Comparison of ENCODE assay signal across 15 mouse cellular contexts in genomic region chr11:69635471-69635870, GRCm38 (mm10). TPM values are rescaled to one million over a fixed set of nuclear protein-coding genes. Genes with fewer than 3 reads are reported as not detected.
DNase-seq lines count a peak whose midpoint lies in the region; ATAC-seq and TF ChIP-seq lines count a peak whose summit lies in the region.
"Had no signal": no experiment of that assay in that cellular context is flagged by ENCODE, and none has a peak within 500 bp of the region (broad histone marks: within the 10 kb centered on the region; RNA-seq: fewer than 3 reads in every experiment).

No protein-coding gene starts in this region.

- H3K4me2 ChIP-seq in forebrain, embryonic 16.5 days (ENCODE audit: low read length) = no peak overlapping the region
- peak overlapping the region; percentile 69 for H3K4me2 ChIP-seq in lung, embryonic 15.5 days
- H3K4me2 ChIP-seq in lung, postnatal 0 days (replicated peaks; ENCODE audit: low read depth, low read length) = no peak overlapping the region
- peak overlapping the region; percentile 78 for H3K4me2 ChIP-seq in hindbrain, embryonic 12.5 days (replicated peaks)
- peak overlapping the region; percentile 95 for H3K4me2 ChIP-seq in myocyte (ENCODE audit: low read depth)

- TF ChIP-seq CTCF in lung, postnatal 0 days (IDR thresholded peaks at IDR 0.05) = no peak

- no peaks in the 10 kb centered on the region for H3K27me3 ChIP-seq in forebrain, embryonic 10.5 days (ENCODE audit: poor library complexity, severe bottlenecking)
- H3K27me3 ChIP-seq in forebrain, embryonic 16.5 days (replicated peaks; ENCODE audit: control insufficient read depth, insufficient read depth, low read length) = no peaks in the 10 kb centered on the region
- no peaks in the 10 kb centered on the region for H3K27me3 ChIP-seq in lung, embryonic 15.5 days
- no peaks in the 10 kb centered on the region for H3K27me3 ChIP-seq in lung, postnatal 0 days (replicated peaks; ENCODE audit: insufficient read depth, low read length)
- no peaks in the 10 kb centered on the region for H3K27me3 ChIP-seq in hindbrain, embryonic 12.5 days
- no peaks in the 10 kb centered on the region for H3K27me3 ChIP-seq in myocyte (ENCODE audit: control insufficient read depth, insufficient read depth, insufficient read length)

- no peak for TF ChIP-seq POLR2A in myocyte (IDR thresholded peaks at IDR 0.05; ENCODE audit: insufficient read length, low read depth)

- H3K9me3 ChIP-seq in forebrain, embryonic 10.5 days = no peaks in the 10 kb centered on the region
- H3K9me3 ChIP-seq in forebrain, embryonic 16.5 days (ENCODE audit: control insufficient read depth, low read length) = no peaks in the 10 kb centered on the region
- H3K9me3 ChIP-seq in lung, embryonic 15.5 days = no peaks in the 10 kb centered on the region
- no peaks in the 10 kb centered on the region for H3K9me3 ChIP-seq in lung, postnatal 0 days (ENCODE audit: low read length)
- no peaks in the 10 kb centered on the region for H3K9me3 ChIP-seq in hindbrain, embryonic 12.5 days (replicated peaks)
- H3K9me3 ChIP-seq: heart, embryonic 10.5 days had no signal

- no peak for DNase-seq in forebrain, embryonic 10.5 days (ENCODE audit: extremely low spot score, low spot score)
- no peak for DNase-seq in lung, postnatal 0 days (ENCODE audit: low spot score)
- no peak for DNase-seq in layer of hippocampus, adult 9-10 months (ENCODE audit: low spot score)
- DNase-seq in frontal cortex, postnatal 36 days (ENCODE audit: low spot score in 2 of 2) = no peak
- DNase-seq: adrenal gland, postnatal 25 days; cerebellum, adult 11 months; embryo, embryonic 11 days; kidney, adult 2 months; lung, postnatal 4 days had no signal

- H3K4me3 ChIP-seq in forebrain, embryonic 10.5 days = peak overlapping the region; percentile 18; the same call in 1 of the 2 replicates
- H3K4me3 ChIP-seq in forebrain, embryonic 16.5 days (replicated peaks; ENCODE audit: low read length) = no peak overlapping the region
- H3K4me3 ChIP-seq in lung, embryonic 15.5 days = no peak overlapping the region
- H3K4me3 ChIP-seq in lung, postnatal 0 days (ENCODE audit: low read depth, low read length) = no peak overlapping the region
- no peak overlapping the region for H3K4me3 ChIP-seq in hindbrain, embryonic 12.5 days
- H3K4me3 ChIP-seq in myocyte = no peak overlapping the region
- H3K4me3 ChIP-seq: heart, embryonic 10.5 days had no signal

- ATAC-seq in forebrain, embryonic 16.5 days = no peak
- ATAC-seq in lung, embryonic 15.5 days (ENCODE audit: borderline replicate concordance, extremely low read depth, low FRiP score, low TSS enrichment) = no peak
- no peak for ATAC-seq in lung, postnatal 0 days
- no peak for ATAC-seq in hindbrain, embryonic 12.5 days (ENCODE audit: low FRiP score)

- peaks cover 33% of the 10 kb centered on the region for H3K4me1 ChIP-seq in forebrain, embryonic 10.5 days
- H3K4me1 ChIP-seq in forebrain, embryonic 16.5 days (replicated peaks; ENCODE audit: control insufficient read depth, insufficient read depth, low read length) = peaks cover 27% of the 10 kb centered on the region
- peaks cover 23% of the 10 kb centered on the region for H3K4me1 ChIP-seq in lung, embryonic 15.5 days
- no peaks in the 10 kb centered on the region; the same call in 1 of the 2 replicates for H3K4me1 ChIP-seq in lung, postnatal 0 days (ENCODE audit: insufficient read depth, low read depth, low read length)
- H3K4me1 ChIP-seq in hindbrain, embryonic 12.5 days = peaks cover 29% of the 10 kb centered on the region

- no peak overlapping the region for H3K9ac ChIP-seq in forebrain, embryonic 16.5 days (replicated peaks; ENCODE audit: low read depth, low read length)
- H3K9ac ChIP-seq in lung, embryonic 15.5 days = 0 out of 2 replicates have a peak overlapping the region, but pooled peaks have one; percentile 7
- no peak overlapping the region for H3K9ac ChIP-seq in lung, postnatal 0 days (replicated peaks; ENCODE audit: low read depth)
- H3K9ac ChIP-seq in hindbrain, embryonic 12.5 days = peak overlapping the region; percentile 35; the same call in 1 of the 2 replicates

- peaks cover 47% of the 10 kb centered on the region for H3K79me2 ChIP-seq in myocyte (ENCODE audit: control insufficient read depth, insufficient read depth)

- peaks cover 51% of the 10 kb centered on the region for H3K36me3 ChIP-seq in forebrain, embryonic 10.5 days (replicated peaks)
- H3K36me3 ChIP-seq in forebrain, embryonic 16.5 days (ENCODE audit: control insufficient read depth, insufficient read depth) = peaks cover 8% of the 10 kb centered on the region; the same call in 1 of the 2 replicates
- H3K36me3 ChIP-seq in lung, embryonic 15.5 days = peaks cover 33% of the 10 kb centered on the region
- no peaks in the 10 kb centered on the region for H3K36me3 ChIP-seq in lung, postnatal 0 days (ENCODE audit: insufficient read depth, low read length)
- H3K36me3 ChIP-seq in hindbrain, embryonic 12.5 days = peaks cover 10% of the 10 kb centered on the region
- H3K36me3 ChIP-seq in myocyte (ENCODE audit: control insufficient read depth, insufficient read depth) = peaks cover 15% of the 10 kb centered on the region

- WGBS in forebrain, embryonic 10.5 days = 91% methylated on average over 3 of the region's 3 CpGs
- 84% methylated on average over 3 of the region's 3 CpGs for WGBS in forebrain, embryonic 16.5 days
- whole genome bisulfite sequencing in lung, embryonic 15.5 days = 56% methylated on average over 3 of the region's 3 CpGs
- WGBS in lung, postnatal 0 days = 49% methylated on average over 3 of the region's 3 CpGs
- 94% methylated on average over 3 of the region's 3 CpGs for WGBS in hindbrain, embryonic 12.5 days

- no peak for TF ChIP-seq EP300 in lung, postnatal 0 days (IDR thresholded peaks at IDR 0.05)

- H3K27ac ChIP-seq in forebrain, embryonic 10.5 days = no peak overlapping the region
- no peak overlapping the region for H3K27ac ChIP-seq in forebrain, embryonic 16.5 days (ENCODE audit: low read length)
- H3K27ac ChIP-seq in lung, embryonic 15.5 days = no peak overlapping the region
- H3K27ac ChIP-seq in lung, postnatal 0 days (ENCODE audit: low read length) = no peak overlapping the region
- no peak overlapping the region for H3K27ac ChIP-seq in hindbrain, embryonic 12.5 days
- H3K27ac ChIP-seq: heart, embryonic 10.5 days had no signal

- no peak overlapping the region for H3ac ChIP-seq in myocyte (ENCODE audit: control insufficient read depth, insufficient read length)

TF ChIP-seq in myocyte, 11 proteins besides CTCF, POLR2A, EP300 and RAD21:
- no peak for TF ChIP-seq CEBPB (IDR thresholded peaks at IDR 0.05; ENCODE audit: insufficient read depth, poor library complexity, severe bottlenecking)
TF ChIP-seq in myocyte: peak in this region for 0.

RNA-seq across cellular contexts. Expression of gene Fxr2, which starts 2.7 kb away (rescaled TPM):
- polyA plus RNA-seq in forebrain, embryonic 10.5 days (2016; fragmentation: Nextera tagmentation; extraction: Ambion mirVana) = 32.5 and 34.6 TPM in 2 replicates
- 37.1 and 47.7 TPM in 2 replicates for polyA plus RNA-seq in forebrain, embryonic 16.5 days (2015; fragmentation: Nextera tagmentation; extraction: Ambion mirVana)
- 26.7 and 27.8 TPM in 2 replicates for polyA plus RNA-seq in lung, embryonic 15.5 days (2015; fragmentation: Nextera tagmentation; extraction: Ambion mirVana)
- 16.3 and 17.9 TPM in 2 replicates for polyA plus RNA-seq in lung, postnatal 0 days (2015; fragmentation: Nextera tagmentation; extraction: Ambion mirVana)
- 62.7 and 62.8 TPM in 2 replicates for polyA plus RNA-seq in hindbrain, embryonic 12.5 days (2016; fragmentation: Nextera tagmentation; extraction: Ambion mirVana)
- polyA plus RNA-seq in myocyte (2012; fragmentation: generic; extraction: Trizol) = 104 TPM

RNA-seq across cellular contexts. Expression of gene Sat2, which starts 13.6 kb away (rescaled TPM):
- 13.7 and 15.4 TPM in 2 replicates for polyA plus RNA-seq in forebrain, embryonic 10.5 days (2016; fragmentation: Nextera tagmentation; extraction: Ambion mirVana)
- polyA plus RNA-seq in forebrain, embryonic 16.5 days (2015; fragmentation: Nextera tagmentation; extraction: Ambion mirVana) = 17.3 and 23.8 TPM in 2 replicates
- 17.8 and 18.6 TPM in 2 replicates for polyA plus RNA-seq in lung, embryonic 15.5 days (2015; fragmentation: Nextera tagmentation; extraction: Ambion mirVana)
- polyA plus RNA-seq in lung, postnatal 0 days (2015; fragmentation: Nextera tagmentation; extraction: Ambion mirVana) = 14.4 and 16.3 TPM in 2 replicates
- polyA plus RNA-seq in hindbrain, embryonic 12.5 days (2016; fragmentation: Nextera tagmentation; extraction: Ambion mirVana) = 24.4 and 26.6 TPM in 2 replicates
- polyA plus RNA-seq in myocyte (2012; fragmentation: generic; extraction: Trizol) = 3.6 TPM

RNA-seq across cellular contexts. Expression of gene Shbg, which starts 17.8 kb away (rescaled TPM):
- polyA plus RNA-seq in forebrain, embryonic 10.5 days (2016; fragmentation: Nextera tagmentation; extraction: Ambion mirVana) = not detected in 2 replicates
- polyA plus RNA-seq in forebrain, embryonic 16.5 days (2015; fragmentation: Nextera tagmentation; extraction: Ambion mirVana) = not detected in 2 replicates
- not detected in 2 replicates for polyA plus RNA-seq in lung, embryonic 15.5 days (2015; fragmentation: Nextera tagmentation; extraction: Ambion mirVana)
- not detected in 2 replicates for polyA plus RNA-seq in lung, postnatal 0 days (2015; fragmentation: Nextera tagmentation; extraction: Ambion mirVana)
- polyA plus RNA-seq in hindbrain, embryonic 12.5 days (2016; fragmentation: Nextera tagmentation; extraction: Ambion mirVana) = not detected in 2 replicates
- 0.05 TPM for polyA plus RNA-seq in myocyte (2012; fragmentation: generic; extraction: Trizol)

RNA-seq across cellular contexts. Expression of gene Sox15, which starts 19.6 kb away (rescaled TPM):
- polyA plus RNA-seq in forebrain, embryonic 10.5 days (2016; fragmentation: Nextera tagmentation; extraction: Ambion mirVana) = not detected in 2 replicates
- polyA plus RNA-seq in forebrain, embryonic 16.5 days (2015; fragmentation: Nextera tagmentation; extraction: Ambion mirVana) = not detected in 2 replicates
- polyA plus RNA-seq in lung, embryonic 15.5 days (2015; fragmentation: Nextera tagmentation; extraction: Ambion mirVana) = 0.24 and 0.25 TPM in 2 replicates
- polyA plus RNA-seq in lung, postnatal 0 days (2015; fragmentation: Nextera tagmentation; extraction: Ambion mirVana) = 0.14 and 0.17 TPM in 2 replicates
- 0.26 TPM in 1 of 2 replicates, not detected in the other for polyA plus RNA-seq in hindbrain, embryonic 12.5 days (2016; fragmentation: Nextera tagmentation; extraction: Ambion mirVana)
- polyA plus RNA-seq in myocyte (2012; fragmentation: generic; extraction: Trizol) = 0.07 TPM
- polyA plus RNA-seq: frontal cortex, adult 2 months had no signal

RNA-seq across cellular contexts. Expression of gene Mpdu1, which starts 27.0 kb away (rescaled TPM):
- 81.8 and 82.9 TPM in 2 replicates for polyA plus RNA-seq in forebrain, embryonic 10.5 days (2016; fragmentation: Nextera tagmentation; extraction: Ambion mirVana)
- polyA plus RNA-seq in forebrain, embryonic 16.5 days (2015; fragmentation: Nextera tagmentation; extraction: Ambion mirVana) = 82.1 and 90.4 TPM in 2 replicates
- polyA plus RNA-seq in lung, embryonic 15.5 days (2015; fragmentation: Nextera tagmentation; extraction: Ambion mirVana) = 66.2 and 66.7 TPM in 2 replicates
- polyA plus RNA-seq in lung, postnatal 0 days (2015; fragmentation: Nextera tagmentation; extraction: Ambion mirVana) = 57.3 and 61.3 TPM in 2 replicates
- polyA plus RNA-seq in hindbrain, embryonic 12.5 days (2016; fragmentation: Nextera tagmentation; extraction: Ambion mirVana) = 68.0 and 69.1 TPM in 2 replicates
- polyA plus RNA-seq in myocyte (2012; fragmentation: generic; extraction: Trizol) = 39.1 TPM

Comparison
In these comparisons a context has a peak if more than half of its experiments do, and no peak if none do; other contexts are left out.
1. H3K4me2 ChIP-seq: peak in lung, embryonic 15.5 days (single experiment), hindbrain, embryonic 12.5 days (single experiment) and myocyte (single experiment); none in forebrain, embryonic 16.5 days (single experiment) and lung, postnatal 0 days (single experiment).
2. H3K9ac ChIP-seq: peak in lung, embryonic 15.5 days (single experiment) and hindbrain, embryonic 12.5 days (single experiment); none in forebrain, embryonic 16.5 days (single experiment) and lung, postnatal 0 days (single experiment).